Mouse (Mus musculus): ENCODE measurements around the gene Oas3. TPM values are rescaled to one million over a fixed set of nuclear protein-coding genes. Genes with fewer than 3 reads are reported as not detected.

The Oas3 gene
- polyA plus RNA-seq (2014; fragmentation: Illumina TruSeq; extraction: RNeasy Lipid Tissue Mini Kit (QIAGEN cat#74804); ENCODE audit: low read depth, low replicate concordance) = 0.41 TPM

DNA sequence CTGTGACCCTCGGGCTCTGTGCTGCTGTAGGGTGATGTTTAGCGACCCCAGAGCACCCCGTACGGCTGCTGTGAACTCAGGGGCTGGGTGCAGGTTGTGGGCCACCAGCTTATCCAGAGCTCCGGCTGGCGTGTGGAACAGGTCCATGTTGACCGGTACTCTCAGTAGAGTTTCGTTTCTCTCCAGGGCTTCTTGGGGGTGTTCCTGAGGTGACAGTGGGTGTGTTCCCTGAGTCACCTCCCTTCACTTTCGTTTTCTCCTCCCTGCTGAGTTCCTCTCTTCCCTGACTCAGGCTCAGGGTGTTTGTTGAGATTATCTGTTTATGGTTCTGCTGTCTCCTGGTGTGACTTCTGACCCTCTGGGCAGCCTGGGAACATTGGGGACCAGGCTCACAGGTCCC is at the start of gene Oas3:
Gene Oas3 (minus strand): TSS at position 184 of the 400 bp plus-strand sequence.

DNA sequence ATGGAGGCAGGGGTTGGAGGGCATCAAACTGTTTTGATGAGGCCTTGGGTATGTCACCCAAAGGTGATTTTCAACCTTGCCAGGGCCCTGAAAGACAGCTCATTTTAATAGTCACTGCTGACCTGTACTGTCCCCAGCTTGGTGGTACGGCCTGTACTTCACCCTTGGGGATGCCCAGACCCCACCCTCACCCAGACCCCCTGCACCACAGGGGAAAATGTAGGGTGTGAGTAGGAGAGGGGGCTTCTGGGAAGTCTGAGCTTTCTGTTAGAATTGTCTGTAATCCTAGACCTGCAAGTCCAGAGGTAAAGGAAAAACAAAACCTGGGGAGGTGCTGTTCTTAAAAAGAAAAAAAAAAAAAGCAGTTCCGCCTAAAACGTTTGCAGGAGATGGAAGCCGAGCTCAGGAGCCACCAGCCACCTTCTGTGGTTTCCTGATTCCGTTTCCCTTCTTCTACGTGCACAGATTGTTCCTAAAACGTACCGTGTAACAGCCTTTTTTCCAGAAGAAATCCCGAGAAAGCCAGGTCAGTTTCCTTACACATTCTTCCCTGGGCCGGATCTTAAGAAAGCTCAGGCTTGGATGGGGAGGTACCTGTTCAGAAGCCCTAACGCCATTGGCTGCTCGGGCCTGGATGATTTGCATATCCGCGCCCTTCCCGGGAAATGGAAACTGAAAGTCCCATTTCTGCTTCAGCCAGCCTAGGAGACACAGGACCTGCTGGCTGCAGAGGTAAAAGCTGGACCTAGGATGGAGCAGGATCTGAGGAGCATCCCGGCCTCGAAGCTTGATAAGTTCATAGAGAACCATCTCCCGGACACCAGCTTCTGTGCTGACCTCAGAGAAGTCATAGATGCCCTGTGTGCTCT is 34.7 kb upstream of the Oas3 start, which contains the start of gene Oas1c:
Gene Oas1c (minus strand): TSS at position 564 of the 869 bp plus-strand sequence.

DNA sequence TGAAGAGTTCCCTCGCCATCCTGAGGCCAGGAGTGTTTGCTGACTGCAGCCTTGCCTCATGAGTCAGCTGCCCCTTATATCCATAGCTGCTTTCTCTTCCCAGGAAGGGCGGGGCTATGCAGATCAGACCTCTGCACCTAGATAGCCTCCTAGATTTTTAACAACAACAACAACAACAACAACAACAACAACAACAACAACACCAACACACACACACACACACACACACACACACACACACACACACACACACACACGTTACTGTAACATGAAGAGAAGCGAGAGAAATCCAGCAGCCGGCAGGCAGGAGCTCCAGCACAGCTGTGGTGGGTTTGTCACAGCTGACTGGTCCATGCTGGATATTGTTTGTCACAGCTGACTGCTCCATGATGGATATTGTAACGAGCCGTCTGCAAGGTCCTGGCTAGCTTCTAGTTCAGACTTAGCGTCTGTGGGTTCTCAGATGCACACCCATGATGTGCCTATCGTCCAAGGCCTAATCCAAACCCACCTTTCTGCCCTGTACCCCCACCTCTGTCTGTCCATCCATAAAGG is 18.1 kb upstream of the Oas3 start, which contains the start of gene Oas1e:
Gene Oas1e (minus strand): TSS at position 51 of the 555 bp plus-strand sequence.

DNA sequence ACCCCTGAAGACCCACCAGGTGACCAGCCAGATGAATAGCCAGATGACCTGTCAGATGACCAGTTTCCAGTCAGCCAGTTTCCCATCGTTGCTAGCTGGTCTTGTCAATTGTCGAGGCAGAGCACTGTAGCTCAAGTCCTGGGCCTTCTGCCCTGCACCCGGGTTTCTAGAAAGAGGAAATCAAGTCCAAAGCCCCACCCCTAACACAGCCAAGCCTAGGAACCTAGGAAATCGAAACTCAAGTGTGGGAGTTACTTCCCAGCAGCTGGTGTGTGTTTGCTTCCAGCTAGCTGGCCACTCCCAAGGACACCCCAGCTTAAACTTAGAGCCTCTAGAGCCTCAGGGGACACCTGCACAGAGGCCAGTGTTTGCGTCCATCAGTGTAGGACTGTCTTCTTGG is 27.8 kb downstream of the Oas3 start, which contains the start of gene Oas2:
Gene Oas2 (minus strand): TSS at position 166 of the 400 bp plus-strand sequence.

DNA sequence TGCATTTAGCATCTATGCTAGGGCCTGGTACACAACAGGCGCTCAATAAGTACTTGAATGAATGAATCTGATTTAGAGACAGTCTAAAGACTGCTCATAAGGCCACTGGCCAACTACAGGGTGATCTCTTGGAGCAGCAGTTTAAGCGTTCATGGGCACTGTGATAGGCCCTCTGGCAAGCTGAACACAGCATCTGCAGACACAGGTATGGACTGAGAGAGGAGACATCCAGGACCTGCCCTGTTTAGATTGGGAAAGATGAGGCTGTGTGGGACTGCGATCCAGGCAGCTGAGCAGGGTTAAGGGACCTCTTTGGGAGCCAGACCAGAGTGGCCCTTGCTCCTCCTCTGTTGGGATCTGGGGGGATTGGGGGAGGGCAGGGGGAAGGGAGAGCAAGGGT is 65.6 kb downstream of the Oas3 start, which contains the start of gene Dtx1:
Gene Dtx1 (minus strand): TSS at position 101 of the 400 bp plus-strand sequence.

Other genes with a start within 250 kb of the Oas3 start
- 3.8 TPM for gene Tpcn1, start 189.0 kb downstream of the Oas3 start, polyA plus RNA-seq (2014; fragmentation: Illumina TruSeq; extraction: RNeasy Lipid Tissue Mini Kit (QIAGEN cat#74804); ENCODE audit: low read depth, low replicate concordance)
- not detected for gene Iqcd, start 188.6 kb downstream of the Oas3 start, polyA plus RNA-seq (2014; fragmentation: Illumina TruSeq; extraction: RNeasy Lipid Tissue Mini Kit (QIAGEN cat#74804); ENCODE audit: low read depth, low replicate concordance)
- not detected for gene Rita1, start 165.1 kb downstream of the Oas3 start, polyA plus RNA-seq (2014; fragmentation: Illumina TruSeq; extraction: RNeasy Lipid Tissue Mini Kit (QIAGEN cat#74804); ENCODE audit: low read depth, low replicate concordance)
- 0.58 TPM for gene Ddx54, start 164.9 kb downstream of the Oas3 start, polyA plus RNA-seq (2014; fragmentation: Illumina TruSeq; extraction: RNeasy Lipid Tissue Mini Kit (QIAGEN cat#74804); ENCODE audit: low read depth, low replicate concordance)
- not detected for gene Cfap73, start 143.4 kb downstream of the Oas3 start, polyA plus RNA-seq (2014; fragmentation: Illumina TruSeq; extraction: RNeasy Lipid Tissue Mini Kit (QIAGEN cat#74804); ENCODE audit: low read depth, low replicate concordance)
- not detected for gene Rasal1, start 128.8 kb downstream of the Oas3 start, polyA plus RNA-seq (2014; fragmentation: Illumina TruSeq; extraction: RNeasy Lipid Tissue Mini Kit (QIAGEN cat#74804); ENCODE audit: low read depth, low replicate concordance)
- 0.52 TPM for gene Dtx1, start 65.7 kb downstream of the Oas3 start, polyA plus RNA-seq (2014; fragmentation: Illumina TruSeq; extraction: RNeasy Lipid Tissue Mini Kit (QIAGEN cat#74804); ENCODE audit: low read depth, low replicate concordance)
- gene Oas2, start 27.8 kb downstream of the Oas3 start, polyA plus RNA-seq (2014; fragmentation: Illumina TruSeq; extraction: RNeasy Lipid Tissue Mini Kit (QIAGEN cat#74804); ENCODE audit: low read depth, low replicate concordance) = 1.2 TPM
- gene Oas1e, start 17.9 kb upstream of the Oas3 start, polyA plus RNA-seq (2014; fragmentation: Illumina TruSeq; extraction: RNeasy Lipid Tissue Mini Kit (QIAGEN cat#74804); ENCODE audit: low read depth, low replicate concordance) = not detected
- 0.99 TPM for gene Oas1c, start 34.9 kb upstream of the Oas3 start, polyA plus RNA-seq (2014; fragmentation: Illumina TruSeq; extraction: RNeasy Lipid Tissue Mini Kit (QIAGEN cat#74804); ENCODE audit: low read depth, low replicate concordance)
- gene Oas1f, start 69.7 kb upstream of the Oas3 start, polyA plus RNA-seq (2014; fragmentation: Illumina TruSeq; extraction: RNeasy Lipid Tissue Mini Kit (QIAGEN cat#74804); ENCODE audit: low read depth, low replicate concordance) = not detected
- gene Oas1h, start 83.8 kb upstream of the Oas3 start, polyA plus RNA-seq (2014; fragmentation: Illumina TruSeq; extraction: RNeasy Lipid Tissue Mini Kit (QIAGEN cat#74804); ENCODE audit: low read depth, low replicate concordance) = not detected
- gene Oas1g, start 110.0 kb upstream of the Oas3 start, polyA plus RNA-seq (2014; fragmentation: Illumina TruSeq; extraction: RNeasy Lipid Tissue Mini Kit (QIAGEN cat#74804); ENCODE audit: low read depth, low replicate concordance) = not detected
- 0.99 TPM for gene Oas1a, start 129.9 kb upstream of the Oas3 start, polyA plus RNA-seq (2014; fragmentation: Illumina TruSeq; extraction: RNeasy Lipid Tissue Mini Kit (QIAGEN cat#74804); ENCODE audit: low read depth, low replicate concordance)
- gene Oas1d, start 136.9 kb upstream of the Oas3 start, polyA plus RNA-seq (2014; fragmentation: Illumina TruSeq; extraction: RNeasy Lipid Tissue Mini Kit (QIAGEN cat#74804); ENCODE audit: low read depth, low replicate concordance) = not detected
- 2.5 TPM for gene Rph3a, start 232.4 kb upstream of the Oas3 start, polyA plus RNA-seq (2014; fragmentation: Illumina TruSeq; extraction: RNeasy Lipid Tissue Mini Kit (QIAGEN cat#74804); ENCODE audit: low read depth, low replicate concordance)

Data from adrenal gland, adult 10 weeks (tissue).